Comparison of ENCODE assay signal across 8 mouse cellular contexts in the genomic region with DNA sequence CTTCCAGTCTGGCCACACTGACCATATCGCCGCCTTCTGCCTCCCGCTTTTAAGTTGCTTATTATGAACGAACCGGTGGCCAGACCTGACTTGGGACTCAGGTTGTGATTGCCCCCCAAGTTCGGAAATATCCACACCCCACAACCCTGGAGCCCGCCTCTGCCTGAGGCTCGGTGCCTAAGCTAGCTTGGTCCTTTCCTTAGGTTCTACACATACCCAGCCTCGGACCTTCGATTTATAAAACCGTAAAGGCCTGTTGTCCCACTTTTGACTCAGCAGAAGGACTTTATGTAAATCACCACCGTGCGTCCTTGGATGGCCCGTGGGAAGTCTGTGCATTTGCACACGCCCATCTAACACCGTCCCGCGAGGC. TPM values are rescaled to one million over a fixed set of nuclear protein-coding genes. Genes with fewer than 3 reads are reported as not detected.
A peak's percentile ranks its signal among the peaks of the same experiment; 100 is the strongest.
DNase-seq lines count a peak whose midpoint lies in the region; ATAC-seq and TF ChIP-seq lines count a peak whose summit lies in the region.

No protein-coding gene starts in this region.

- ATAC-seq in forebrain, embryonic 15.5 days (replicated peaks): no peak
- ATAC-seq in liver, postnatal 0 days: no peak

- peaks cover 14% of the 10 kb centered on the region for H3K4me1 ChIP-seq in heart, embryonic 10.5 days
- peaks cover 54% of the 10 kb centered on the region for H3K4me1 ChIP-seq in E14TG2a.4 (replicated peaks; ENCODE audit: low read depth, low read length)
- H3K4me1 ChIP-seq in forebrain, embryonic 15.5 days: peaks cover 22% of the 10 kb centered on the region
- peaks cover 9% of the 10 kb centered on the region for H3K4me1 ChIP-seq in liver, postnatal 0 days (ENCODE audit: insufficient read depth)

- peak overlapping the region; percentile 95 for H3K9ac ChIP-seq in forebrain, embryonic 15.5 days (replicated peaks)
- H3K9ac ChIP-seq in liver, postnatal 0 days (replicated peaks): peak overlapping the region; percentile 91

- TF ChIP-seq EP300 in liver, postnatal 0 days (IDR thresholded peaks at IDR 0.05; ENCODE audit: low read depth): no peak

- WGBS in heart, embryonic 10.5 days: 2% methylated on average over 18 of the region's 18 CpGs
- WGBS in forebrain, embryonic 15.5 days: 1% methylated on average over 18 of the region's 18 CpGs
- WGBS in liver, postnatal 0 days (ENCODE audit: insufficient replicate concordance): 2% methylated on average over 18 of the region's 18 CpGs

- peak overlapping the region; percentile 99 for H3K4me3 ChIP-seq in heart, embryonic 10.5 days
- H3K4me3 ChIP-seq in E14TG2a.4 (replicated peaks; ENCODE audit: low read length): peak overlapping the region; percentile 98
- peak overlapping the region; percentile 90 for H3K4me3 ChIP-seq in forebrain, embryonic 15.5 days
- peak overlapping the region; percentile 89 for H3K4me3 ChIP-seq in liver, postnatal 0 days (ENCODE audit: low read depth, low read length)

- H3K4me2 ChIP-seq in forebrain, embryonic 15.5 days (replicated peaks): peak overlapping the region; percentile 62
- H3K4me2 ChIP-seq in liver, postnatal 0 days (ENCODE audit: low read depth, low read length): peak overlapping the region; percentile 72

- H3K27ac ChIP-seq in heart, embryonic 10.5 days: peak overlapping the region; percentile 94
- peak overlapping the region; percentile 83 for H3K27ac ChIP-seq in forebrain, embryonic 15.5 days (replicated peaks)
- H3K27ac ChIP-seq in liver, postnatal 0 days (ENCODE audit: low read depth): peak overlapping the region; percentile 91

- no peak for TF ChIP-seq CTCF in E14TG2a.4 (conservative IDR thresholded peaks at IDR 0.05; ENCODE audit: low read length)
- TF ChIP-seq CTCF in liver, postnatal 0 days (IDR thresholded peaks at IDR 0.05; ENCODE audit: low read depth): no peak

- DNase-seq in heart, embryonic 10.5 days (ENCODE audit: low spot score): no peak
- no peak for DNase-seq in heart, adult 9 months (ENCODE audit: low spot score in 2 of 2)
- no peak for DNase-seq in liver, postnatal 0 days
- no peak for DNase-seq in cerebellum, postnatal 36 days
- no peak for DNase-seq in frontal cortex, postnatal 14 days (ENCODE audit: low spot score in 2 of 2)
- DNase-seq in layer of hippocampus, adult 18-20 months (ENCODE audit: low spot score in 2 of 2): no peak

- no peaks in the 10 kb centered on the region for H3K9me3 ChIP-seq in heart, embryonic 10.5 days
- no peaks in the 10 kb centered on the region for H3K9me3 ChIP-seq in E14TG2a.4 (ENCODE audit: low read length)
- no peaks in the 10 kb centered on the region for H3K9me3 ChIP-seq in forebrain, embryonic 15.5 days
- H3K9me3 ChIP-seq in liver, postnatal 0 days (ENCODE audit: low read length): no peaks in the 10 kb centered on the region

- peaks cover 29% of the 10 kb centered on the region for H3K36me3 ChIP-seq in heart, embryonic 10.5 days
- peaks cover 34% of the 10 kb centered on the region for H3K36me3 ChIP-seq in E14TG2a.4 (ENCODE audit: insufficient read depth, low read length)
- H3K36me3 ChIP-seq in forebrain, embryonic 15.5 days: peaks cover 22% of the 10 kb centered on the region
- peaks cover 26% of the 10 kb centered on the region for H3K36me3 ChIP-seq in liver, postnatal 0 days (replicated peaks; ENCODE audit: insufficient read depth, low read length)

- no peaks in the 10 kb centered on the region for H3K27me3 ChIP-seq in heart, embryonic 10.5 days (ENCODE audit: insufficient read depth, poor library complexity, severe bottlenecking)
- no peaks in the 10 kb centered on the region for H3K27me3 ChIP-seq in E14TG2a.4 (ENCODE audit: insufficient read depth, low read length)
- no peaks in the 10 kb centered on the region for H3K27me3 ChIP-seq in forebrain, embryonic 15.5 days
- H3K27me3 ChIP-seq in liver, postnatal 0 days (ENCODE audit: insufficient read depth, low read length): no peaks in the 10 kb centered on the region

RNA-seq across cellular contexts. Expression of a gene that starts 0.2 kb away (rescaled TPM):
- polyA plus RNA-seq in heart, embryonic 10.5 days (2016; fragmentation: Nextera tagmentation; extraction: Ambion mirVana): 392 and 458 TPM in 2 replicates
- polyA plus RNA-seq in forebrain, embryonic 15.5 days (2015; fragmentation: Nextera tagmentation; extraction: Ambion mirVana): 479 and 516 TPM in 2 replicates
- polyA plus RNA-seq in liver, postnatal 0 days (2015; fragmentation: Nextera tagmentation; extraction: Ambion mirVana): 210 and 215 TPM in 2 replicates
- 100 to 1,000 TPM; 144 to 149 TPM for total RNA-seq in layer of hippocampus, adult 18-20 months (2021)

RNA-seq across cellular contexts. Expression of a gene that starts 34.6 kb away (rescaled TPM):
- 3.5 and 3.8 TPM in 2 replicates for polyA plus RNA-seq in heart, embryonic 10.5 days (2016; fragmentation: Nextera tagmentation; extraction: Ambion mirVana)
- polyA plus RNA-seq in forebrain, embryonic 15.5 days (2015; fragmentation: Nextera tagmentation; extraction: Ambion mirVana): 3.7 and 4.1 TPM in 2 replicates
- 8.9 and 11.6 TPM in 2 replicates for polyA plus RNA-seq in liver, postnatal 0 days (2015; fragmentation: Nextera tagmentation; extraction: Ambion mirVana)
- 1 to 10 TPM; 8.3 to 8.5 TPM for total RNA-seq in layer of hippocampus, adult 18-20 months (2021)
